8 mouse cellular contexts compared by ENCODE assay signal in genomic region chr5:32784726-32785125, GRCm38 (mm10). TPM values are rescaled to one million over a fixed set of nuclear protein-coding genes. Genes with fewer than 3 reads are reported as not detected.
DNase-seq lines count a peak whose midpoint lies in the region; ATAC-seq and TF ChIP-seq lines count a peak whose summit lies in the region.

No protein-coding gene starts in this region.

- TF ChIP-seq CTCF in kidney, adult 2 months (conservative IDR thresholded peaks at IDR 0.05; ENCODE audit: insufficient read depth, insufficient read length, low read depth, low read length), result no peak
- no peak for TF ChIP-seq CTCF in bone marrow, adult 2 months (IDR thresholded peaks at IDR 0.05; ENCODE audit: control insufficient read depth, insufficient read depth, low read length)

- peak overlapping the region; percentile 74 for H3K4me2 ChIP-seq in hindbrain, embryonic 12.5 days (replicated peaks)
- H3K4me2 ChIP-seq in midbrain, embryonic 14.5 days (ENCODE audit: low read length), result peak overlapping the region; percentile 82

- ATAC-seq in hindbrain, embryonic 12.5 days (ENCODE audit: low FRiP score), result no peak
- no peak for ATAC-seq in midbrain, embryonic 14.5 days (ENCODE audit: low FRiP score, low TSS enrichment)

- peak overlapping the region; percentile 78 for H3K9ac ChIP-seq in hindbrain, embryonic 12.5 days
- H3K9ac ChIP-seq in midbrain, embryonic 14.5 days (replicated peaks; ENCODE audit: low read length), result peak overlapping the region; percentile 53

- 15% methylated on average over 5 of the region's 5 CpGs for WGBS in kidney, adult 2 months
- 12% methylated on average over 5 of the region's 5 CpGs for WGBS in bone marrow, adult 2 months
- WGBS in hindbrain, embryonic 12.5 days, result 25% methylated on average over 5 of the region's 5 CpGs
- WGBS in midbrain, embryonic 14.5 days, result 23% methylated on average over 5 of the region's 5 CpGs

- intact Hi-C loops in left cerebral cortex, postnatal 25 days (cut with DNase I), result loop anchor here (1.0 to 5.0 kb wide), 2 partner anchors 42 to 68 kb away; partner anchors contain the start of gene Prr14l

- no peak for TF ChIP-seq POLR2A in kidney, adult 2 months (IDR thresholded peaks at IDR 0.05; ENCODE audit: low read depth, low read length)
- no peak for TF ChIP-seq POLR2A in bone marrow, adult 2 months (IDR thresholded peaks at IDR 0.05; ENCODE audit: borderline replicate concordance, control insufficient read depth, low read depth, low read length)

- no peaks in the 10 kb centered on the region for H3K27me3 ChIP-seq in kidney, adult 2 months (replicated peaks; ENCODE audit: control insufficient read depth, insufficient read depth, low read length)
- no peaks in the 10 kb centered on the region for H3K27me3 ChIP-seq in hindbrain, embryonic 12.5 days
- no peaks in the 10 kb centered on the region for H3K27me3 ChIP-seq in midbrain, embryonic 14.5 days (ENCODE audit: control insufficient read depth, insufficient read depth, low read length)

- no peak for DNase-seq in kidney, adult 2 months
- DNase-seq in kidney, adult 18-20 months, result no peak
- no peak for DNase-seq in midbrain, embryonic 14.5 days
- no peak for DNase-seq in urinary bladder, postnatal 36 days (ENCODE audit: low spot score in 2 of 2)
- no peak for DNase-seq in thymus, postnatal 10 days (ENCODE audit: low spot score in 2 of 2)
- DNase-seq in left cerebral cortex, postnatal 25 days (ENCODE audit: low spot score in 2 of 2), result no peak

- H3K27ac ChIP-seq in kidney, adult 2 months (ENCODE audit: insufficient read depth, low read depth, low read length), result no peak overlapping the region
- no peak overlapping the region for H3K27ac ChIP-seq in bone marrow, adult 2 months (ENCODE audit: control insufficient read depth, insufficient read depth, low read depth, low read length, poor library complexity)
- H3K27ac ChIP-seq in hindbrain, embryonic 12.5 days, result no peak overlapping the region
- 0 out of 2 replicates have a peak overlapping the region, but pooled peaks have one; percentile 87 for H3K27ac ChIP-seq in midbrain, embryonic 14.5 days (replicated peaks; ENCODE audit: low read depth, low read length)

- no peaks in the 10 kb centered on the region for H3K9me3 ChIP-seq in hindbrain, embryonic 12.5 days (replicated peaks)
- H3K9me3 ChIP-seq in midbrain, embryonic 14.5 days (ENCODE audit: control insufficient read depth, low read length), result no peaks in the 10 kb centered on the region

- H3K36me3 ChIP-seq in kidney, adult 2 months (ENCODE audit: control insufficient read depth, insufficient read depth, low read length), result no peaks in the 10 kb centered on the region
- peaks cover 11% of the 10 kb centered on the region; the same call in 1 of the 2 replicates for H3K36me3 ChIP-seq in hindbrain, embryonic 12.5 days
- H3K36me3 ChIP-seq in midbrain, embryonic 14.5 days (ENCODE audit: control insufficient read depth, insufficient read depth, low read length), result 0 out of 2 replicates have a peak, but pooled peaks cover 3% of the 10 kb centered on the region

- H3K4me1 ChIP-seq in kidney, adult 2 months (ENCODE audit: control insufficient read depth, insufficient read depth, low read length), result no peaks in the 10 kb centered on the region
- no peaks in the 10 kb centered on the region for H3K4me1 ChIP-seq in bone marrow, adult 2 months (ENCODE audit: control insufficient read depth, insufficient read depth, low read length)
- H3K4me1 ChIP-seq in hindbrain, embryonic 12.5 days, result peaks cover 8% of the 10 kb centered on the region
- H3K4me1 ChIP-seq in midbrain, embryonic 14.5 days (ENCODE audit: control insufficient read depth, insufficient read depth, low read length), result peaks cover 9% of the 10 kb centered on the region

- H3K4me3 ChIP-seq in kidney, adult 2 months (ENCODE audit: insufficient read depth, low read depth, low read length), result peak overlapping the region; percentile 90
- peak overlapping the region; percentile 99 for H3K4me3 ChIP-seq in bone marrow, adult 2 months (replicated peaks; ENCODE audit: control insufficient read depth, low read depth, low read length)
- H3K4me3 ChIP-seq in hindbrain, embryonic 12.5 days, result peak overlapping the region; percentile 93
- peak overlapping the region; percentile 75 for H3K4me3 ChIP-seq in midbrain, embryonic 14.5 days (replicated peaks; ENCODE audit: low read depth, low read length)

RNA-seq across cellular contexts. Expression of gene Pisd, which starts 0.7 kb away (rescaled TPM):
- polyA plus RNA-seq in kidney, adult 2 months (2012; rRNA removed), result 54.8 and 60.4 TPM in 2 replicates
- 13.4 and 30.1 TPM in 2 replicates for polyA plus RNA-seq in bone marrow, adult 2 months (2011; ENCODE audit: insufficient read depth, insufficient read length, low replicate concordance, missing spikeins)
- 78.6 and 83.2 TPM in 2 replicates for polyA plus RNA-seq in hindbrain, embryonic 12.5 days (2016; fragmentation: Nextera tagmentation; extraction: Ambion mirVana)
- polyA plus RNA-seq in midbrain, embryonic 14.5 days (2014; fragmentation: Nextera tagmentation; extraction: Ambion mirVana), result 106 and 114 TPM in 2 replicates
- total RNA-seq in left cerebral cortex, postnatal 25 days (2021), result 10 to 100 TPM; 55.0 to 60.5 TPM

RNA-seq across cellular contexts. Expression of gene Gm20671, which starts 42.2 kb away (rescaled TPM):
- 2.8 and 8.3 TPM in 2 replicates for polyA plus RNA-seq in kidney, adult 2 months (2012; rRNA removed)
- polyA plus RNA-seq in bone marrow, adult 2 months (2011; ENCODE audit: insufficient read depth, insufficient read length, low replicate concordance, missing spikeins), result 0.75 TPM in 1 of 2 replicates, not detected in the other
- not detected in 2 replicates for polyA plus RNA-seq in hindbrain, embryonic 12.5 days (2016; fragmentation: Nextera tagmentation; extraction: Ambion mirVana)
- not detected in 2 replicates for polyA plus RNA-seq in midbrain, embryonic 14.5 days (2014; fragmentation: Nextera tagmentation; extraction: Ambion mirVana)
- not detected for total RNA-seq in left cerebral cortex, postnatal 25 days (2021)
